Mouse (Mus musculus) activated CD4-positive, CD25-positive, alpha-beta regulatory T cell, adult 4 months (primary cell): ENCODE measurements around the gene Zkscan2. TPM values are rescaled to one million over a fixed set of nuclear protein-coding genes. Genes with fewer than 3 reads are reported as not detected.

Experiments
- ATAC-seq: one replicate; pipeline ENCODE4 v1.8.0; 2017
- polyA plus RNA-seq, 2 experiments: library from polyadenylated mRNA; unstranded; fragments of 100-300 nt; shearing (Covaris generic); gene quantifications; one replicate each; pipeline ENCODE4 v1.2.1; 2017

The Zkscan2 gene
- polyA plus RNA-seq, 2 experiments from 2014 or later, result 0.05 TPM; not detected in 1

DNA sequence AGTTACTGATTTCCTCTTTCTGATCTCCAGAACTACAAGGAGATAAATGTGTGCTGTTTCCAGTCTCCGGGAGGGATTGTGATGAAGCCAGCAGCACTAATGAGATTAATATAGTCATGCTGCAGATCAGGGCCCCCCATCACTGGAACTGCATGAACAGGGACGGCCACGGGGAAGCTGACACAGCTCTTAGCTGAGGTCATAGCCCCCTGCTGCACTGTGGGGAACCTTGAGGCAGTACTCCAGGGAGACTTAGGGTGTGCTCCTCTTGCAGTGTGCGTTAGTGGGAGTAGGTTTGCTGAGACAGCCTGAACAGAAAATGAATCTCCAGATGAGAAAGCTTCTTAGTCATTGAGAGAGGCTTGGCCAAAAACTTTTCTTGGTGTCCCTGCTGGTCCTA lies 69.0 kb downstream of the Zkscan2 start:
- no peak for ATAC-seq

DNA sequence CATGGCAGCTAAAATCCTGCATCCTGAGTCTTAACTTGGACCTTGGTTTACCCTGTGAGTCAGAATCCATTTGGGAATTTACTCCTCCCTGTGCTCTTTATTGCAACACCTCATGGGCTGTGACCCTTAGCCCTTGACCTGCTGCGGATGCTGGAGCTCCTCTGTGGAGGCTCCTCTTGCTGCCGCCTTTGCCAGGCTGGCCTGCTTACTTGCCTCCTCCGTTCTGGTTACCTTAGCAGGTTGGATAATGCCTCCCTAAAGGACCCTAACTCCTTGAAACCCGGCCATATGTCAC lies 69.9 kb downstream of the Zkscan2 start:
- no peak for ATAC-seq

DNA sequence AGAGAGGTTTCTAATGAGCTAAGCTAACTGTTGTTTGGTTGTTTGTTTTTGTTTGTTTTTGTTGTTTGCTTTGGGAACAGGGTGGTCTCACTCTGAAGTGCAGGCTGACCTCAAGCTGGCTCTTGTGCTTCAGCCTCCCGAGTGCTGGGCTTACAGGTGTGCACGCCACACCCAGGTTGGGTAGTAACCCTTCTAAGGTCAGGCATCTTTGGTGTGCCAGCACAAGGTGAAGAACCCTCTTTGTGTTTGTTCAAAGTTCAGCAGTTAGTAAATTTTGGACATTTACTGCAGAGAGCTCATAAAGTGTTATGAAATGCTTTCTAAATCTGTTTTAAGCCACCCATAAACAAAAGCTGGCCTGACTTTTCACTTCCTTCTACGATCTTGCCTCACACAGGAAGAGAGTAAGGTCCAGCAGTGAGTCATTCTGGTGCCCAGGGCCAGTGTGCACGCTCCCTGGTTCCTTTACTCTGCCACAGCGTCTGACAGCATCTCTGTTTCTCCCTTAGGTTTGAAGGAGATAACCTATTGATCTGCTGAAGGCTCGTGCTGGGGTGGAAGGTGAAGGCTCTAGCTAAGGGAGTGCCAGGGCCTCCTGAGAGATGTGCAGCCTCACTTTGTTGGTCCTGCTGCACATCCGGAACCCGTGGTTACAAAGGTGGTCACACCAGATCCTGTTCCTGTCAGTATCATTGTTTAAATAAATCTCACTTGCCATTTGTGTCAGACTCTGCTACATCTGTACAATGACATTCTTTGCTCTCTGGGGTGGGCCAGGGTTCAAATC lies 70.4 kb downstream of the Zkscan2 start:
- ATAC-seq, result no peak

Other genes with a start within 250 kb of the Zkscan2 start
- gene Lcmt1, start 130.7 kb downstream of the Zkscan2 start, polyA plus RNA-seq, result 10 to 100 TPM; 31.9 to 37.4 TPM
- 10 to 100 TPM; 17.8 to 24.4 TPM for gene Arhgap17, start 130.5 kb downstream of the Zkscan2 start, polyA plus RNA-seq
- gene Aqp8, start 38.2 kb downstream of the Zkscan2 start, polyA plus RNA-seq, result not detected